Mouse (Mus musculus): ENCODE data around the gene Tfeb. TPM values are rescaled to one million over a fixed set of nuclear protein-coding genes. Genes with fewer than 3 reads are reported as not detected.
A peak's percentile ranks its signal among the peaks of the same experiment; 100 is the strongest.

Gene Tfeb
- polyA plus RNA-seq, 1 experiment from 2014 or later = 8.6 TPM

GRCm38 (mm10) chr17:47744086-47744485 is 7.3 kb downstream of the Tfeb start:
- WGBS = 92% methylated on average over 14 of the region's 14 CpGs
- 0 out of 2 replicates have a peak, but pooled peaks cover 4% of the 10 kb centered on the region for H3K27me3 ChIP-seq (replicated peaks; ENCODE audit: control insufficient read depth, insufficient read depth, low read length)
- ATAC-seq (ENCODE audit: low read depth) = no peak
- H3K4me2 ChIP-seq (ENCODE audit: low read depth, low read length) = no peak overlapping the region
- H3K9me3 ChIP-seq (ENCODE audit: control insufficient read depth, low read length) = peaks cover 6% of the 10 kb centered on the region
- H3K27ac ChIP-seq (replicated peaks; ENCODE audit: low read depth, low read length) = no peak overlapping the region
- peaks cover 10% of the 10 kb centered on the region; the same call in 1 of the 2 replicates for H3K4me1 ChIP-seq (ENCODE audit: control insufficient read depth, insufficient read depth, low read length)
- H3K4me3 ChIP-seq (ENCODE audit: low read depth, low read length) = no peak overlapping the region
- H3K9ac ChIP-seq (ENCODE audit: low read depth, low read length) = no peak overlapping the region
- H3K36me3 ChIP-seq (ENCODE audit: control insufficient read depth, insufficient read depth, low read length) = no peaks in the 10 kb centered on the region
- no peak for DNase-seq (ENCODE audit: low spot score)

GRCm38 (mm10) chr17:47744746-47745368 is 8.0 kb downstream of the Tfeb start:
- Histone ChIP-seq H3K36me3 (ENCODE audit: control insufficient read depth, insufficient read depth, low read length) (no peaks in the 10 kb centered on the region), H3K27ac (replicated peaks; ENCODE audit: low read depth, low read length) (no peak overlapping the region), H3K27me3 (replicated peaks; ENCODE audit: control insufficient read depth, insufficient read depth, low read length) (0 out of 2 replicates have a peak, but pooled peaks cover 4% of the 10 kb centered on the region), H3K4me3 (ENCODE audit: low read depth, low read length) (no peak overlapping the region), H3K9me3 (ENCODE audit: control insufficient read depth, low read length) (peaks cover 6% of the 10 kb centered on the region), H3K4me1 (ENCODE audit: control insufficient read depth, insufficient read depth, low read length) (peaks cover 6% of the 10 kb centered on the region; the same call in 1 of the 2 replicates), H3K4me2 (ENCODE audit: low read depth, low read length) (no peak overlapping the region), H3K9ac (ENCODE audit: low read depth, low read length) (no peak overlapping the region)
- WGBS = 89% methylated on average over 10 of the region's 10 CpGs
- DNase-seq (ENCODE audit: low spot score) (no peak), ATAC-seq (ENCODE audit: low read depth) (no peak)

GRCm38 (mm10) chr17:47748791-47749553 is 12.1 kb downstream of the Tfeb start:
- no peak overlapping the region; the same call in 1 of the 2 replicates for H3K27ac ChIP-seq (replicated peaks; ENCODE audit: low read depth, low read length)
- H3K4me3 ChIP-seq (ENCODE audit: low read depth, low read length) = no peak overlapping the region
- H3K36me3 ChIP-seq (ENCODE audit: control insufficient read depth, insufficient read depth, low read length) = no peaks in the 10 kb centered on the region
- DNase-seq (ENCODE audit: low spot score) = no peak
- peak overlapping the region; percentile 25; the same call in 1 of the 2 replicates for H3K9ac ChIP-seq (ENCODE audit: low read depth, low read length)
- H3K27me3 ChIP-seq (replicated peaks; ENCODE audit: control insufficient read depth, insufficient read depth, low read length) = no peaks in the 10 kb centered on the region
- H3K9me3 ChIP-seq (ENCODE audit: control insufficient read depth, low read length) = peaks cover 6% of the 10 kb centered on the region
- 53% methylated on average over 14 of the region's 14 CpGs for WGBS
- no peak overlapping the region for H3K4me2 ChIP-seq (ENCODE audit: low read depth, low read length)
- peak; percentile 35; the same call in 1 of the 2 replicates for ATAC-seq (ENCODE audit: low read depth)
- H3K4me1 ChIP-seq (ENCODE audit: control insufficient read depth, insufficient read depth, low read length) = peaks cover 6% of the 10 kb centered on the region; the same call in 1 of the 2 replicates

- peaks cover 5% of the 10 kb centered on the region for H3K9me3 ChIP-seq (ENCODE audit: control insufficient read depth, low read length)
- no peak overlapping the region for H3K4me3 ChIP-seq (ENCODE audit: low read depth, low read length)
- ATAC-seq (ENCODE audit: low read depth) = no peak
- no peaks in the 10 kb centered on the region for H3K27me3 ChIP-seq (replicated peaks; ENCODE audit: control insufficient read depth, insufficient read depth, low read length)
- no peak overlapping the region for H3K4me2 ChIP-seq (ENCODE audit: low read depth, low read length)
- no peaks in the 10 kb centered on the region for H3K36me3 ChIP-seq (ENCODE audit: control insufficient read depth, insufficient read depth, low read length)
- WGBS = 69% methylated on average over 3 of the region's 3 CpGs
- H3K9ac ChIP-seq (ENCODE audit: low read depth, low read length) = no peak overlapping the region
- no peak overlapping the region for H3K27ac ChIP-seq (replicated peaks; ENCODE audit: low read depth, low read length)
- H3K4me1 ChIP-seq (ENCODE audit: control insufficient read depth, insufficient read depth, low read length) = peaks cover 6% of the 10 kb centered on the region; the same call in 1 of the 2 replicates
- no peak for DNase-seq (ENCODE audit: low spot score)
These were observed 12.8 kb downstream of the Tfeb start for GRCm38 (mm10) chr17:47749626-47750025.

DNA sequence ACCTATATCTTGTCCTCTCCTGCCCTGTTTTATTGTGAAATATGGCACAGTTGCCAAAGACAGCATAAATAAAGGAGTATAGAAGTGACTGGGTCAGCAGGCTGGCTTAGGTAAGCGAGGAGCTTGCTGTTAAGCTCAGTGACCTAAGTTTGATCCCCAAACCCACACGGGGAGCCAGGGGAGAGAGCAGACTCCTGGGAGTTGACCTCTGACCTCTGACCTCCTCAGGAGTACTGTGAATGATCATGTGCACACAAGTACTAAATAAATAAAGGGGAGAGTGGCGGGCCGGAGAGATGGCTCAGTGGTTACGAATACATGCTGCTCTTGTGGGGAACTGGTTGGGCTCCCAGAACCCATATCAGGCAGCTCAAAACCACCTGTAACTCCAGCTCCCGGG is 13.3 kb downstream of the Tfeb start:
- 53% methylated on average over 6 of the region's 6 CpGs for WGBS
- Histone ChIP-seq H3K4me1 (ENCODE audit: control insufficient read depth, insufficient read depth, low read length) (peaks cover 6% of the 10 kb centered on the region; the same call in 1 of the 2 replicates), H3K9ac (ENCODE audit: low read depth, low read length) (no peak overlapping the region), H3K27me3 (replicated peaks; ENCODE audit: control insufficient read depth, insufficient read depth, low read length) (no peaks in the 10 kb centered on the region), H3K27ac (replicated peaks; ENCODE audit: low read depth, low read length) (no peak overlapping the region), H3K36me3 (ENCODE audit: control insufficient read depth, insufficient read depth, low read length) (no peaks in the 10 kb centered on the region), H3K4me2 (ENCODE audit: low read depth, low read length) (no peak overlapping the region), H3K9me3 (ENCODE audit: control insufficient read depth, low read length) (peaks cover under 1% of the 10 kb centered on the region; the same call in 1 of the 2 replicates), H3K4me3 (ENCODE audit: low read depth, low read length) (no peak overlapping the region)
- DNase-seq (ENCODE audit: low spot score) (no peak), ATAC-seq (ENCODE audit: low read depth) (no peak)

- no peaks in the 10 kb centered on the region for H3K9me3 ChIP-seq (ENCODE audit: control insufficient read depth, low read length)
- peaks cover 6% of the 10 kb centered on the region; the same call in 1 of the 2 replicates for H3K4me1 ChIP-seq (ENCODE audit: control insufficient read depth, insufficient read depth, low read length)
- WGBS = 69% methylated on average over 5 of the region's 5 CpGs
- no peaks in the 10 kb centered on the region for H3K27me3 ChIP-seq (replicated peaks; ENCODE audit: control insufficient read depth, insufficient read depth, low read length)
- no peak overlapping the region for H3K27ac ChIP-seq (replicated peaks; ENCODE audit: low read depth, low read length)
- ATAC-seq (ENCODE audit: low read depth) = no peak
- DNase-seq (ENCODE audit: low spot score) = no peak
- no peaks in the 10 kb centered on the region for H3K36me3 ChIP-seq (ENCODE audit: control insufficient read depth, insufficient read depth, low read length)
- H3K4me3 ChIP-seq (ENCODE audit: low read depth, low read length) = no peak overlapping the region
- no peak overlapping the region for H3K4me2 ChIP-seq (ENCODE audit: low read depth, low read length)
- H3K9ac ChIP-seq (ENCODE audit: low read depth, low read length) = no peak overlapping the region
These were observed 15.0 kb downstream of the Tfeb start for GRCm38 (mm10) chr17:47751811-47752210.

GRCm38 (mm10) chr17:47753130-47753775 is 16.4 kb downstream of the Tfeb start:
- Histone ChIP-seq H3K9me3 (ENCODE audit: control insufficient read depth, low read length) (no peaks in the 10 kb centered on the region), H3K4me2 (ENCODE audit: low read depth, low read length) (no peak overlapping the region), H3K27ac (replicated peaks; ENCODE audit: low read depth, low read length) (no peak overlapping the region), H3K36me3 (ENCODE audit: control insufficient read depth, insufficient read depth, low read length) (no peaks in the 10 kb centered on the region), H3K4me3 (ENCODE audit: low read depth, low read length) (no peak overlapping the region), H3K9ac (ENCODE audit: low read depth, low read length) (no peak overlapping the region; the same call in 1 of the 2 replicates), H3K4me1 (ENCODE audit: control insufficient read depth, insufficient read depth, low read length) (peaks cover 6% of the 10 kb centered on the region; the same call in 1 of the 2 replicates), H3K27me3 (replicated peaks; ENCODE audit: control insufficient read depth, insufficient read depth, low read length) (no peaks in the 10 kb centered on the region)
- WGBS = 88% methylated on average over 7 of the region's 8 CpGs
- no peak for ATAC-seq (ENCODE audit: low read depth)
- no peak for DNase-seq (ENCODE audit: low spot score)

GRCm38 (mm10) chr17:47754246-47754645 is 17.4 kb downstream of the Tfeb start:
- peaks cover under 1% of the 10 kb centered on the region; the same call in 1 of the 2 replicates for H3K4me1 ChIP-seq (ENCODE audit: control insufficient read depth, insufficient read depth, low read length)
- ATAC-seq (ENCODE audit: low read depth) (no peak), DNase-seq (ENCODE audit: low spot score) (no peak)
- no peaks in the 10 kb centered on the region for H3K36me3 ChIP-seq (ENCODE audit: control insufficient read depth, insufficient read depth, low read length)
- H3K27ac ChIP-seq (replicated peaks; ENCODE audit: low read depth, low read length) = no peak overlapping the region
- H3K27me3 ChIP-seq (replicated peaks; ENCODE audit: control insufficient read depth, insufficient read depth, low read length) = no peaks in the 10 kb centered on the region
- WGBS = 83% methylated on average over 10 of the region's 13 CpGs
- no peaks in the 10 kb centered on the region for H3K9me3 ChIP-seq (ENCODE audit: control insufficient read depth, low read length)
- no peak overlapping the region for H3K9ac ChIP-seq (ENCODE audit: low read depth, low read length)
- no peak overlapping the region for H3K4me2 ChIP-seq (ENCODE audit: low read depth, low read length)
- no peak overlapping the region for H3K4me3 ChIP-seq (ENCODE audit: low read depth, low read length)
